Mouse (Mus musculus): ENCODE results near the gene Gk.

DNA sequence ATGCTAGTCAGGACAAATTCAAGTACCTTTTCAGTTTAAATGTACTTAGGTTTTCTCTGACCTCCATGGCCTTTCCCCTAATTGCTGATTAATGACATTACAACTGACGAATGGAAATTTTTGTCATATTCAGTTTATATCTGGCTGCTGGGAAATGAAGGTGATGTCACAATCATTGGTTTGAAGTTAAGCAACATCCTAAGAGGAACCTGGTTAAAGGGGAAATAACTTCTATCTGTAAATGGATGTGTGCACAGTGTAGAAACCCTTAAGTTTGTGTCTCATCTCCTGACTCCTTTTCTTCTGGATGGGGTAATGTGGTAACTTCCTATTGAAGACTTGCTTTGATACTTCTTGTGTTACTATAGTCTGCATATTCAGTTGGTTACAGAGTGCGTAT is 20.8 kb upstream of the Gk start:
- TF ChIP-seq CTCF (IDR thresholded peaks at IDR 0.05; ENCODE audit: low read depth, low read length) (no peak), GATA1 (IDR thresholded peaks at IDR 0.05; ENCODE audit: borderline replicate concordance, low read length) (no peak), TAL1 (conservative IDR thresholded peaks at IDR 0.05; ENCODE audit: low read depth, low read length) (no peak), POLR2AphosphoS5 (IDR thresholded peaks at IDR 0.05; ENCODE audit: insufficient replicate concordance, low read depth, low read length) (no peak), GATA2 (IDR thresholded peaks at IDR 0.05; ENCODE audit: borderline replicate concordance, low read depth, low read length) (no peak)
